Mouse (Mus musculus) cerebral cortex, adult 2 months (tissue): ENCODE measurements around the gene Hmg20b.

Experiments
- WGBS: fragments of 180-500 bp; shearing (Covaris S2); methylation state at CpG from one replicate; pipeline ENCODE4 v1.1.7; 2018; 5-methylcytosine and 5-hydroxymethylcytosine counted together

Gene Hmg20b

GRCm38 (mm10) chr10:81305663-81306062, 44.6 kb downstream of the Hmg20b start:
- whole genome bisulfite sequencing = 72% methylated on average over 14 of the region's 14 CpGs

GRCm38 (mm10) chr10:81304597-81305238, 45.6 kb downstream of the Hmg20b start:
- WGBS = 18% methylated on average over 8 of the region's 9 CpGs

GRCm38 (mm10) chr10:81303761-81304160, 46.5 kb downstream of the Hmg20b start:
- WGBS = 65% methylated on average over 7 of the region's 7 CpGs

- 38% methylated on average over 10 of the region's 10 CpGs for WGBS
Observed at GRCm38 (mm10) chr10:81303258-81303657, 47.0 kb downstream of the Hmg20b start.

GRCm38 (mm10) chr10:81302781-81303218, 47.5 kb downstream of the Hmg20b start:
- 19% methylated on average over 14 of the region's 14 CpGs for WGBS

- 25% methylated on average over 4 of the region's 4 CpGs for whole genome bisulfite sequencing
Observed at GRCm38 (mm10) chr10:81302288-81302687, 48.0 kb downstream of the Hmg20b start.

- 75% methylated on average over 9 of the region's 9 CpGs for WGBS
Observed at GRCm38 (mm10) chr10:81301321-81301720, 49.0 kb downstream of the Hmg20b start.

- WGBS = 75% methylated on average over 9 of the region's 9 CpGs
Observed at GRCm38 (mm10) chr10:81300352-81300907, 49.9 kb downstream of the Hmg20b start.

- WGBS = 62% methylated on average over 14 of the region's 14 CpGs
Observed at GRCm38 (mm10) chr10:81299585-81300351, 50.5 kb downstream of the Hmg20b start.

GRCm38 (mm10) chr10:81298369-81299100, 51.7 kb downstream of the Hmg20b start:
- WGBS = 56% methylated on average over 17 of the region's 17 CpGs

- 59% methylated on average over 10 of the region's 10 CpGs for WGBS
Observed at GRCm38 (mm10) chr10:81297845-81298244, 52.4 kb downstream of the Hmg20b start.

GRCm38 (mm10) chr10:81297246-81297645, 53.0 kb downstream of the Hmg20b start:
- WGBS = 64% methylated on average over 6 of the region's 6 CpGs
